Mouse (Mus musculus) gastrocnemius, adult 2 months (tissue): ENCODE results near the gene U2af1l4. TPM values are rescaled to one million over a fixed set of nuclear protein-coding genes. Genes with fewer than 3 reads are reported as not detected.

Experiments used
- DNase-seq: peaks from one replicate; pipeline ENCODE4 v3.0.0; 2022
- H3K27ac ChIP-seq: fragments of 200-600 bp; 2 replicates; pipeline ENCODE4 v1.8.1; 2022; ENCODE audit warnings: mild to moderate bottlenecking
- H3K4me3 ChIP-seq: fragments of 200-600 bp; 2 replicates; pipeline ENCODE4 v1.8.1; 2022; ENCODE audit warnings: mild to moderate bottlenecking, moderate library complexity
- CTCF ChIP-seq: fragments of 200-600 bp; IDR thresholded peaks from 2 replicates; pipeline ENCODE4 v1.8.1; 2022; ENCODE audit warnings: antibody characterized with exemption, mild to moderate bottlenecking, moderate library complexity
- intact Hi-C: fragments of 180-260 bp; cut with DNase I; formaldehyde crosslinking; loops from one replicate; pipeline ENCODE4 v1.15.1; 2025
- total RNA-seq, 2 experiments: library from RNA; stranded (reverse); gene quantifications; 2 replicates each; pipeline ENCODE4 v1.2.3; 2021

Gene U2af1l4
- total RNA-seq, 2 experiments from 2014 or later, result 53.8 to 62.5 TPM

DNA sequence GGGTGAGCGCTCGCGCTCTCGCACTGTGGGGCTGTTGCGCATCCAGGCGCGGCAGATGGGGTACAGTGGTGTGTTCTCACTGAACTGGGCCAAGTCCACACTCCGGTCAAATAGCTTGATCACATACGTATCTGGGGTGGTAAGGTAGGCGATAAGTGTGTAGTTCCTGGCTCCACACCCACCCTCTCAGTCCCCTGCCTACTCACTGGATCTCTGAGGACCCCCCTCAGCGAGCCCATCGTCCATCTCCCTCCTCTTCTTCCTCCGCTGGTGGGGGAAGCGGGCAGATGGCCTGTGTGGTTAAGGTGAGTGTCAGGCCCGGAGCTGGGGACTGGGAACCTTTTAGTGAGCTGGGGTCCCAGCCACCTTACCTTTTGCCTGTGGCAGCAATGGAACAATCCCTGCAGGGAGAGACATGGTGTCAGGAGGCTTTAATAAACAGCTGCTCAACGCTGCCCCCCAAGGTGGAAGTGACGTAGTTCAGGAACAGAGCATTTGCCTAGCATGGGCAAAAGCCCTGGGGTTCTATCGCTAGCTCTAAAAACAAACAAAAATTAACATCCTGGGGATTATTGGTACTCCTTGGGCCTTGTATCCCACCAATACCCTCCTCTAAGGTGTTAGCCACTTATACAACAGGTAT is 6.1 kb upstream of the U2af1l4 start:
- no peak for DNase-seq
- peak; percentile 26; the same call in 1 of the 2 replicates for TF ChIP-seq CTCF
- Histone ChIP-seq H3K4me3 (no peak overlapping the region), H3K27ac (peak overlapping the region; percentile 21; the same call in 1 of the 2 replicates)
- intact Hi-C loops, result no loop called here

DNA sequence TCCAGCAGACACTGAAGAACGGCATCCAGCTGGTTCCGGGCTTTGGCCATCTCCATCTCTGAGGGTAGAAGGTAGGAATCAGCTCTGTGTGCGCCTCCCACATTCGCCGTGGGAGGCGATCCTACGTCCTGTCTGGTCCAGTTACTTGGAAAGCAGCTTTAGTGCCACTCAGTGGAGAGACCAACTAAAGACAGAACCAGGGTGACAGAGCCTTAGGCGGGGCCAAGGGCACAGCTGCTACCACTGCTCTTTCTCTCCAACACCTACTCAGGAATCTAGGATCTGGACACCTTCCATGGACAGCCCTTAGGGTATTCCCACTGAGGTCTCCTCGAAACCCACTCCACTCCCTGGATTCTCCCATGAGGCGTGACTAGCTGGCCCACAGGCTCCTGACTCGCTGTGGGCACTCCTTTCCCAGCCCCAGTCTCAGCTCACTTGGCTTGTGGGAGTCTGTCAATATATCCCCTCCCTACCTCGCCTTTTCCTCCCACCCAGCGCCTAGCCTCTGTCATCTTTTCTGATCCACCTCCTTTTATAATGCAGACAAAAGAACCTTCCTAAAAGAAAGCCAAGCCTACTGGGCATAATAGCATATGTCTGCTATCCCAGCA is 5.1 kb upstream of the U2af1l4 start:
- intact Hi-C loops, result no loop called here
- Histone ChIP-seq H3K27ac (peak overlapping the region; percentile 90; the same call in 1 of the 2 replicates), H3K4me3 (peak overlapping the region; percentile 69; the same call in 1 of the 2 replicates)
- DNase-seq, result no peak
- no peak for TF ChIP-seq CTCF

GRCm38 (mm10) chr7:30558656-30559442 is 4.3 kb upstream of the U2af1l4 start:
- no peak for TF ChIP-seq CTCF
- H3K27ac ChIP-seq, result peak overlapping the region; percentile 90
- intact Hi-C loops, result no loop called here
- peak overlapping the region; percentile 69 for H3K4me3 ChIP-seq
- DNase-seq, result no peak

GRCm38 (mm10) chr7:30559443-30559954 is 3.6 kb upstream of the U2af1l4 start, which contains the start of gene Lin37:
Lin37 (minus strand) TSS chr7:30559838.
- Histone ChIP-seq H3K27ac (peak within 1 kb of the TSS; percentile 90), H3K4me3 (peak within 1 kb of the TSS; percentile 69)
- no peak for TF ChIP-seq CTCF
- intact Hi-C loops, result no loop called here
- peak; percentile 98 for DNase-seq

DNA sequence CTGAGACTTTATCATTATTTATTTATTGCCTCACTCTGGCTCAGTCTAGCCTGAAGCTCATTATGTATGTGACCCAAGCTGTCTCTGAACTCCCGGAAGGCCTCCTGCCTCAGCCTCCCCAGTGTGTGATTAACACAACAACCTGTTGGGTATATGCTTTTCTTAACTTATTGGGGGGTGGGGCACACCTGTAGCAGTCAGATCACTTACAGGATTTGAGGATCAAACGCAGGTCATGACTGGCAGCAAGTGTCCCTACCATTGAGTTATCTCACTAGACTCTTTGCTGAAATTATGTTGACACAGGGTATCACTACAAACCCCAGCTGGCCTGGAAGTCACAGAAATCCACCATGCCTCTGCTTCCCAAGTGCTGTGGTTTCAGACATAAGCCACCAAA is 2.8 kb upstream of the U2af1l4 start:
- intact Hi-C loops, result no loop called here

GRCm38 (mm10) chr7:30562526-30563116 is 480 bp upstream of the U2af1l4 start:
- intact Hi-C loops, result no loop called here

More for the DNA sequence above, 2.8 kb upstream of the U2af1l4 start:
- peak overlapping the region; percentile 69 for H3K4me3 ChIP-seq
- H3K27ac ChIP-seq, result peak overlapping the region; percentile 90
- TF ChIP-seq CTCF, result no peak
- DNase-seq, result no peak

GRCm38 (mm10) chr7:30563906-30564280 is 792 bp downstream of the U2af1l4 start:
- Histone ChIP-seq H3K27ac (peak overlapping the region; percentile 99), H3K4me3 (peak overlapping the region; percentile 89)
- intact Hi-C loops, result no loop called here
- TF ChIP-seq CTCF, result no peak
- no peak for DNase-seq

More at GRCm38 (mm10) chr7:30562526-30563116, 480 bp upstream of the U2af1l4 start:
- no peak for DNase-seq
- Histone ChIP-seq H3K27ac (peak overlapping the region; percentile 99), H3K4me3 (peak overlapping the region; percentile 89)
- no peak for TF ChIP-seq CTCF

DNA sequence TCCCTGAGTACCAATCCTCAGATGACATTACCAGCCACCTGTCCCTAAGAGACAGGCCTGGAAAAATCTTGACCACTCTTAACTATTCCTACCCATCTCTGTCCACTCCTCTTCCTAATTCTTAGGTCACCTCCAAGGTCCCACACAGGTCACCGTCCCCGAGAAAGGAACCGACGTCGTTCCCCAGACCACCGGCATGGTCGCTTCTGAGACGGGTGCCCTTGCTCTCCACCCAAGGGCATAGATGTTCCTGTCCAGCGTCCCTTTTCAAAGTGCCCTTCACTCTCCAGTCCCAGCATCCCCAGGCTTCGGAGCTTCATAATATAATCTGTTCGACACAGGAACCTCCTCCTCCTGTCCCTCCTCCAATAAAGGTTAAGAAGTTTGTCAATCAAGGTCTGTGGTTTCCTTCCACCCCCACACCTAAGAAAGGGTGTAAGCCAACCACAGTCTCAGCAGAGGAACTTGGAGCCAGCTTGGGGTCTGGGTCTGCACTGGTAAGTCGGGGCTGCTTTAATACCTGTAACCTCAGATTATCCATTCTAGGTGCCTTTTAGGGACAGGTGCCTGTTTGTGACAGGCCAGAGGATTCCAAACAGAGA is 2.0 kb downstream of the U2af1l4 start, which contains the start of gene Igflr1:
Gene Igflr1 (plus strand): TSS at position 458 of the 602 bp plus-strand sequence.
- Histone ChIP-seq H3K27ac (no peak within 1 kb of the TSS), H3K4me3 (no peak within 1 kb of the TSS)
- intact Hi-C loops, result no loop called here
- DNase-seq, result no peak
- TF ChIP-seq CTCF, result no peak

DNA sequence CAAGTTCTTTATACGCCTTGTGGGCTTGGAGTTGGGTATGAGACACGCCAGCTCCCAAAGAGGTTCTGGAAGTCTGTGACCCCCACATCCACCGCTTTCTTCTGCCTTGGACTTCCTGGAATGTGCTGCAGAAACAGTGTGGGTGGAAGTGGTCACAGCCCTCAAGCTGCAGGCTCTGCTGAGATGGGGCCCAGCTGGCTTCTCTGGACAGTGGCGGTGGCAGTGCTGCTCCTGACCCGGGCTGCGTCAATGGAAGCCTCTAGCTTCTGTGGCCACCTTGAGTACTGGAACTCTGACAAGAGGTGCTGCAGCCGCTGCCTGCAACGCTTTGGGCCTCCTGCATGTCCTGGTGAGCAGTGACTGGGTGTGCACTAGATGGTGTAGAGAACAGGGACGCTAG is 2.9 kb downstream of the U2af1l4 start:
- Histone ChIP-seq H3K27ac (no peak overlapping the region), H3K4me3 (no peak overlapping the region)
- intact Hi-C loops, result no loop called here
- TF ChIP-seq CTCF, result no peak
- no peak for DNase-seq

DNA sequence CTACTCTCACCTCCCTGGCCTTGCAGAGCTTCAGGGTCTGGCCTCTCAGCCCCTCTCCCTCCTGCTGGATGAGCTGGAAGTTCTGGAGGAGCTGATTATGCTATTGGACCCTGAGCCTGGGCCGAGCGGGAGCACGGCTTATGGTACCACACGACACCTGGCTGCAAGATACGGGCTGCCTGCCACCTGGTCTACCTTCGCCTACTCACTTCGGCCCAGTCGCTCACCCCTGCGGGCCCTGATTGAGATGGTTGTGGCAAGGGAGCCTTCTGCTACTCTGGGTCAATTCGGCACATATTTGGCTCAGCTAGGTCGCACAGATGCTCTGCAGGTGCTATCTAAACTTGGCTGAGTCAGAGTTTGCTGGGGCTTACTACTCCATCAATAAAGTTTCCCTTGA is 4.5 kb downstream of the U2af1l4 start:
- intact Hi-C loops, result no loop called here
- Histone ChIP-seq H3K27ac (no peak overlapping the region), H3K4me3 (no peak overlapping the region)
- DNase-seq, result no peak
- no peak for TF ChIP-seq CTCF

GRCm38 (mm10) chr7:30572389-30572788 is 9.3 kb downstream of the U2af1l4 start:
- TF ChIP-seq CTCF, result no peak
- no peak for DNase-seq
- peak overlapping the region; percentile 88 for H3K27ac ChIP-seq
- intact Hi-C loops, result no loop called here
- H3K4me3 ChIP-seq, result no peak overlapping the region

GRCm38 (mm10) chr7:30572969-30573368 is 9.9 kb downstream of the U2af1l4 start:
- Histone ChIP-seq H3K4me3 (no peak overlapping the region), H3K27ac (peak overlapping the region; percentile 88)
- peak; percentile 94 for DNase-seq
- intact Hi-C loops, result no loop called here
- no peak for TF ChIP-seq CTCF
